Mouse (Mus musculus): Measurements from ENCODE around the gene Vmn1r63. TPM values are rescaled to one million over a fixed set of nuclear protein-coding genes. Genes with fewer than 3 reads are reported as not detected.

Gene Vmn1r63
- not detected for polyA plus RNA-seq (2014; fragmentation: Illumina TruSeq; extraction: RNeasy Lipid Tissue Mini Kit (QIAGEN cat#74804); ENCODE audit: low read depth, low replicate concordance)

DNA sequence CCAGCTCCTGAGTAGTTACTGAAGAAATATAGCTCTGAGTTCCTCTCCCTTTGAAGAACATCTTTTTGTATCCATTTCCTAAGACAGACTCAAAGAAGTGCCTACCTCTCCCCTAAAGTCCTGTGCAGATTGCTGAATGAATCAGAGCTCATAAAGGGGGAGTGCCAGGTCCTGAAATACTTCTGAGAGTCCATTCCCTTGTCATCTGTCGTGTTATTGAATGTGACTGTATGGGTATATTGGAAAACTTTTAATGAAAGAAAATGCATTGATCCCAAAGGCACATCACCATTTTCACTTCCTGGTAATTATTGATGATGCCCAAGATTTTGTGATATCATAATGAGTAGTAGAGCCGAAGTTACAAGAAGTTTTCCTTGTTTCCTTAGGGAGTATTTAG is at the start of gene Vmn1r63:
Vmn1r63 (minus strand) TSS at position 101 of the 400 bp plus-strand sequence.

Other genes starting within 250 kb of the Vmn1r63 start
- gene Vmn1r61, start 192.2 kb downstream of the Vmn1r63 start, polyA plus RNA-seq (2014; fragmentation: Illumina TruSeq; extraction: RNeasy Lipid Tissue Mini Kit (QIAGEN cat#74804); ENCODE audit: low read depth, low replicate concordance), result not detected
- not detected for gene Vmn1r62, start 131.8 kb downstream of the Vmn1r63 start, polyA plus RNA-seq (2014; fragmentation: Illumina TruSeq; extraction: RNeasy Lipid Tissue Mini Kit (QIAGEN cat#74804); ENCODE audit: low read depth, low replicate concordance)
- gene Vmn1r64, start 79.1 kb upstream of the Vmn1r63 start, polyA plus RNA-seq (2014; fragmentation: Illumina TruSeq; extraction: RNeasy Lipid Tissue Mini Kit (QIAGEN cat#74804); ENCODE audit: low read depth, low replicate concordance), result not detected
- not detected for gene Vmn1r65, start 205.6 kb upstream of the Vmn1r63 start, polyA plus RNA-seq (2014; fragmentation: Illumina TruSeq; extraction: RNeasy Lipid Tissue Mini Kit (QIAGEN cat#74804); ENCODE audit: low read depth, low replicate concordance)
- gene Nlrp4c, start 239.7 kb upstream of the Vmn1r63 start, polyA plus RNA-seq (2014; fragmentation: Illumina TruSeq; extraction: RNeasy Lipid Tissue Mini Kit (QIAGEN cat#74804); ENCODE audit: low read depth, low replicate concordance), result not detected